Mouse (Mus musculus) cerebellum, adult 9-10 months (tissue): Measurements from ENCODE around the gene Aldoc.
A peak's percentile ranks its signal among the peaks of the same experiment; 100 is the strongest.
"Not testable (repeated sequence)": the region's sequence is repeated elsewhere in the genome, so short reads cannot be mapped to it uniquely, and the experiment has no call there.

Experiments
- DNase-seq: peaks from one replicate; pipeline ENCODE4 v3.0.0; 2022

Aldoc gene

DNA sequence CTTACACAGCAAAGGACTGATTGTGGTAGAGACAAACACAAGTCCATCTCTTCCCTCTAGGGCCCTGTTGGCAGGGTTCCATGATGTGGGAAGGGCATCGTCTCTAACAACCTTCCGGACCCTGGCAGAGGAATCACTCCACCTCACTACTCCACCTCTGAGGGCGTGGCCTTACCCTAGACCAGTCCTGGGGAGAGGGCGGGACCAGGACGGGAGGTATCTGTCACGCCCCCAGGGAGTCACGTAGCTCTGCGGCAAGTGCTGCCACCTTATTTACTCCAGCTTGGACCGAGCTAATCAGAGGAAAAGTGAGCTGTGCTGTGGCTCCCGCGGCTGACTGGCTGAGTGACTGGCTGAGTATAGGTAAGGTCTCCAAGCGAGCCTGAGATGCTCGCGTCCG is at the start of gene Aldoc:
Gene Aldoc (plus strand): TSS at position 109 of the 400 bp plus-strand sequence.
- peak; percentile 95 for DNase-seq

DNA sequence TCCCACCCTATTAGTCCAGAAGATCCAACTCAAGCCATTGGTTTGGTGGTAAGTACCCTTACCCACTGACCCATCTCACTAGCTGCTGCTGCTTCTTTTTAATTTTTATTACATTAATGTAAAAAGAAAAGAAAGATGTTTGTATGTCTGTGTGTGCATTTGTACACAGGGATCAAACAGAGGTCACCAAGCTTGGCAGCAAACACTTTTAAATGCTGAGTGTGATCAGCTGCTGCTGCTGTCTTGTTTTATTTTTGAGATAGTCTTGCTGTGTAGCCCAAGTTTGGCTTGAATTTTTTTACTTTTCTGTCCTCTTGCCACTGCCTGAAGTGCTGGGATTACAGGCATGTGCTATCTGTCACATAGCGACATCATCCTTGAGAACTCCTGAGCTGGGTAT is 47.2 kb upstream of the Aldoc start:
- no peak for DNase-seq

DNA sequence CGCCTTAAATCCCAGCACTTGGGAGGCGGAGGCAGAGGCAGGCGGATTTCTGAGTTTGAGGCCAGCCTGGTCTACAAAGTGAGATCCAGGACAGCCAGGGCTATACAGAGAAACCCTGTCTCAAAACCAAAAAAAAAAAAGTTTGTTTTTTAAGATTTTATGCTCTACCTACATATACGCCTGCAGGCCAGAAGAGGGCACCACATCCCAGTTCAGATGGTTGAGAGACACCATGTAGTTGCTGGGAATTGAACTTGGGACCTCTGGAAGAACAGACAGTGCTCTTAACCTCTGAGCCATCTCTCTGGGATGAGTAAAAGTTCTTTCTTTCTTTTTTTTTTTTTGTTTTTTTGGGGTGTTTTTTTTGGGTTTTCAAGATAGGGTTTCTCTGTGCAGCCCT is 46.6 kb upstream of the Aldoc start:
- DNase-seq, result not testable (repeated sequence)

DNA sequence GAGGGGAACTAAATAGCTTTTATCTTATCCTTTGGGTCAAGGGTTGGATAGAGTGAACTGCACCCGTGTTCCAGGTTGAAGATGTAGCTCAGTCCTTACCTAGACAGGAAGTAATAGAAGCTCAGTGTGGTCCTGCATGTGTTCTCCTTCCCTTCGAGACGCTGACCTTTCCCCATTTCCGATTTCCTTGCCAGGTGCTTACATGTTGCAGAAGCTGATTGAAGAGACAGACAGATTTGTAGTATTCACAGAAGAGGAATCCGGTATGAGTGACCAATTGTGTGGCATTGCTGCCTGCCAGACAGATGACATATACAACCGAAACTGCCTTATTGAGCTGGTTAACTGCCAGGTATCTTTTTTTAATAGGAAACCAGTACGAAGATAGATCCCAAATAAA is 43.9 kb upstream of the Aldoc start:
- DNase-seq, result no peak

DNA sequence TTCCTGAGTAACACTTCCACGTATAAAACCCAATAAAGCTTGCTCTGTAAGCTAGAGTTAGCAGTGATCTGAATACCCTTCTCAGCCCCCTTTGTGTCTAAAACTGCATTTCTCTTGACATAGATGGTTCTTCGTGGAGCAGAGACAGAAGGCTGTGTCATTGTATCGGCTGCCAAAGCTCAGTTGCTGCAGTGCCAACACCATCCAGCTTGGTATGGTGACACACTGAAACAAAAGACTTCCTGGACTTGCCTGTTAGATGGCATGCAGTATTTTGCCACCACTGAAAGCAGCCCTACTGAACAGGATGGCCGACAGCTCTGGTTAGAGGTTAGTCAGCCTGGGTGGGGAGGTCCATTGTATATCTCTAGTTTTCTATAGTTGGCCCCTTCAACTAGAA is 43.2 kb upstream of the Aldoc start:
- DNase-seq, result no peak

DNA sequence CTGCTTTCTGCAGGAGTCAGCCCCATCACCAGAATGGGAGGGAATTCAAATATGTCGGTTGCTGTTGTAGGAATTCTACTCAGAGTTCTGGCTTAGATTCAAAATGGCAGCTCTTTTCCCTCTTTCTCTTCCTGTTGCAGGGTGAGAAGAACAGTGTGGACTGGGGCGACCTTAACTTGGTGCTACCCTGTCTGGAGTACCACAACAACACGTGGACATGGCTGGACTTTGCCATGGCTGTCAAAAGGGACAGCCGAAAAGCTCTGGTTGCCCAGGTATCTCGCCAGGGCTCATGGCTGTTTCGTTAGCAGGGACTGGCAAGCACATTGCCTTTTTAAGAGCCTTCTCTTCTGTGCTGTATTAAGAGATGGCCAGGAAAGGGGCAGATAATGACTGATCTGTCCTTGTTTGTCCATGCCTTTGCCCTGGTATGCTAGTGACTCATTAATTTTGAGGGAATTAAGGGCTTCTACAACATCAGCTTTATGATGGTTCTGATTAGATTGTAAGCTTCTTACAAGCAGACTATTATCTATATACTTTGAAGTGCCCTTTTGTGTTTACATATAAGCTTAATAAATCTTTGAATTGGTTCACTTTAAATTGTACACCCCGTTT is 33.5 kb upstream of the Aldoc start:
- DNase-seq, result no peak

DNA sequence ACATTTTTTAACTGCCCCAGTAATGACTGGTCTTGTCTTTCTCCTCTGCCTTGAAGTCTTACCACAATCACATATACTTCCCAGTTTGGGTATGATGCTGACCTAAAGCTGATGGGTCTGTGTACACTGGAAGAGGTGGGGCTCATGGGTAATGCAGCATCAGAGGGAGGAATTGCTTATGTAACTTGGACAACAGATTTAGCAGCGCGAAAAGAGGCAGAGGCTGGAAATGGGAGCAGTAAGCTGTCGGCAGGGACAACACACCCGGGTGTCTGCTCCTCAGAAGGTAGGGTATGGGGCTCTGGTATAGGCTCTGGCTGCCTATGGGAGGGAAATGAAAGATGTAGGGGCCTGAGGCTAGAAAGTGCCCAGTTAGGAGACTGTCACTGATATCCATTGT is 32.1 kb upstream of the Aldoc start, which contains the start of gene BC030499:
Gene BC030499 (plus strand): TSS at position 188 of the 400 bp plus-strand sequence.
- DNase-seq, result no peak

DNA sequence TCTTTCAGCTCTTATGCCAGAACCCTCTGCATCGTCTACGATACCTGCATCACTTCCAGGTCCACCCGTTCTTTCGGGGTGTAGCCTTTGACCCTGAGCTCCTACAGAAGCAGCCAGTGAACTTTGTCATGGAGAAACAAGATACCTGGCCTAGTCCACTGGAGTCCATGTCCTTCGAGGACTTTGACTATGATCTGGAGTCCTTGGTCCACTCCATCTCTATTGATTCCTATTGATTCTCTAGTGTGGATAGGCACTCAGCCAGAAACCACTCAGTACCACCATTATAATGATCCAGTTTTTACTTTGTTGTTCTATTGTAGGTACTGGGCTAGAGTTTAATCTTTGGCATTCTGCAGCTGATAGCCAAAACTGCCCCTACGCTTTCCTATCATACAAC is 28.2 kb upstream of the Aldoc start:
- no peak for DNase-seq

DNA sequence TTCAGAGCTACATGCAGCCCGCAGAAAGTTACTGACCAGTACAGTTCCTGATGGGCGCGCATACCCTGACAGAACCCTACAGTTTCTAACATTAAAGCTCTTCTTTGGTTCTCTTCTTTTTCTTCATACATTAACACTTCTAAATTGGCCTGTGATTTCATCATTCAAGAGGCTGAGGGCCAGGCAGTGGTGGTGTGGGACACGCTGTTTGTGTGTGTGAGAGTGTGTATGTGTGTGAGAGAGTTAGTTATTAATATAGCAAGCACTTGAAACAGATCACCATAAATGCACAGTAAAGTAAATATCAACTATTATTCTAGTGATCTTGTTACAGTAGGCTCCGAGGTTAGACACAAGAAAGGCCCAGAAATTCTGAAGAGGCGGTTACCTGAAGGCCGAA is 21.9 kb upstream of the Aldoc start:
- no peak for DNase-seq

DNA sequence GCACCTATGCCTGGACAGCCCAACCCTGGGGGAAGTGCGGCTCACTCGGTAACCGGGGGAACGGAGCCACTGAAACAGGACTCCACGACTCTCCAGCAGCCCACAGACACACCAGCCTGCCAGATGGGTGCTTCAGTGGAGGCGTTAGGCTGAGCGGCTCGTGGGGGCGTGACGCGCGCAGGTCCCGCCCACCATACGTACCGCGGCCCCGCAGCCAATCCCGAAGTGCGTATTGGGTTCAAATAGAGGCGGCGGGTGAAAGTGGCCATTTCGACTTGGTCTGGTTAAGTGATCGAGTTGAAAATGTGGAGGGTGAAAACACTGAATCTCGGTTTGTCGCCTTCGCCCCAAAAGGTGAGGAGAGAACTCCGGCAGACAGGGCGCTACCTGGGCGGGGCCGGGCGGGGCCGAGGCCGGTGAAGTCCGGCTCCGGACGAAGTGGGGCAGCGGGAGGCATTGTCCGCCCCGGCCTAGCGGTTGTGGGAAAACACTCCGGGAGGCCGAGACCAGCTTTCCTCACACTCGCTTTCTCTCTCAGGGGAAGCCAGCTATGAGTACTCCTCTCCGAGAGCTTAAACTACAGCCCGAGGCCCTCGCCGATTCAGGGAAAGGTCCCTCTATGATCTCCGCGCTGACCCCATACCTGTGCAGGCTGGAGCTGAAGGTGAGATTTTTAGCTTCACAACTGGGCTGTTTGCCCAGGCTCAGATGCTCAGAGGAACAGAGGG is 21.2 kb upstream of the Aldoc start, which contains the start of gene Spag5:
Gene Spag5 (plus strand): TSS at position 173 of the 728 bp plus-strand sequence.
- peak; percentile 87 for DNase-seq

DNA sequence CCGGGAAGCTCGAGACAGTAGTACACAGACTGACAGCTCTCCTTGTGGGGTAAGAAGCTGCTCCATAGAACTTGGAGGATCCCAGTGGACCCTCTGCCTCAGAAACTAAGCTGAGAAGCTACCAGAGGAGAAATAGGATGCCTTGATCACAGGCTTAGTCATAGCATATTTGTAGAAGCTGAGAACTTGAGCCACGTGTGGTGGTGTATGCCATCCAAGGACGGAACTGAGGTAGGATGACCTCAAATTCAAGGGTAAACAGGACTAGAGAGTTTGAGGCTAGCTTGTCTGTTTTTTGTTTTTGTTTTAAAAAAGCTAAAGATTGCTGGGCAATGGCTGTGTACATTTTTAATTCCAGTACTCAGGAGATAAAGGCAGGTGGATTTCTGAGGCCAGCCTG is 17.5 kb upstream of the Aldoc start:
- DNase-seq, result no peak

DNA sequence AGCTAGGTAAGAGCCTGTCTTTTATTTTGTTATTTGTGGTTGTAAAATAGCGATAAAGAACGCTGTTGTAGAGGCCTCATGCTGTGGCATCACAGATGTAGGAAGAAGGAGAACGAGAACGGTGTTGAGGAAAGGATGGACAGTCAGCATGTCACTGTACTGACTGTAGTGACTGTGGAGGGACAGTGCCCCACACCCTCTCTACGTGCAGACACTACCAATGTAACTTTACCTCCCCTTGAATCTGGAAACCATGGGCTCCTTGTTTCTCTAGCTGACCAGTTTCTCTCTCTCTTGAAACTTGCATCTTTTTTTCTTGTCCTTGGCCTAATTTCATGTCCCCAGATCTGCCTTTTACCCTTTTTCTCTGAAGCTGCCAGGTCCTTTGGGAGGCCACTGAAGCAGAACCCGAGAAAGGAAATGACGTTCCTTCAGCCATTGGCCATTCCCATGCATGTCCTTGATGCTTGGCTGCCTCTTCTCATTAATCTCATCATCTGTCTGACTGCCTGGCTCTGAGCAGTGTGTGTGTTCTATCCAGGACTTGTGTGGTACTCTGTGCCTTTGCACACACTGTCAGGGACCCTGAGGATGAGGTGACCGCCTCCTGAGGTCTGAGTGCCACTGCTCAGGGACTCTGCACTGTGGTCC is 11.8 kb upstream of the Aldoc start:
- DNase-seq, result no peak

DNA sequence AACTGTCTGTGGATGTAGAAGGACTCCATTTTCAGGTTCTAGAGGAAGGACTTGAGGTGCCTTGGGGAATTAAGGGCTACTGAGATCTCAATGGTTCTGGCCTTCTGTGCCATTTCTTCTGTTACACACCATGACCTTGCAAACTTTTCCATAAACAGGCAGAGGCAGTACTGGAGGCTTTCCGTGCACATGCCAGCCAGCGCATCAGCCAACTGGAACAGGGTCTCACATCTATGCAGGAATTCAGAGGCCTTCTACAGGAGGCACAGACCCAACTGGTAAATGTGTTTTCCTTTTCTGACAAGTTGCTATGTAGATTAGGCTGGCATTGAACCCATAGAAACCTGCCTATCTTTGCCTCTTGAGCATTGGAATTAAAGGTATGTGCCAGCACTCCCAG is 9.1 kb upstream of the Aldoc start:
- DNase-seq, result no peak

DNA sequence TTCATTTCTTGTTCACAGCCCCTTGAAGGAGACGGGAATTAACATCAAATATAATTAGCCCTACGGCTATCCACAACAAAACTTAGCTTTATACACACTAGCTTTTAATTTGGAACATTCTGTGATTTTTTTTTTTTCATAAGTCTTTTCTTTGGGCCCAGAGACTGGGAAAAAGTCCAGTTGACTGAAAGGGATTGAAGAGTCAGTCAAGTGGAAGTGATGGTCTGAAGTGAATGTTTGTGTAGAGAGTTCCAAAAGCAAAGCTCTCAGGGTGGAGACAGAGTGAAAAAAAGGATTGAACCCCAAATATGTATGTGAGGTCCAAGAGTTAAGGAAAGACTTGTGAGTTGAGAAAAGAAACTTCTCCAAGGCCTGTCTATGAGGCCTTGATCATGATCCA is 4.4 kb upstream of the Aldoc start:
- DNase-seq, result no peak

DNA sequence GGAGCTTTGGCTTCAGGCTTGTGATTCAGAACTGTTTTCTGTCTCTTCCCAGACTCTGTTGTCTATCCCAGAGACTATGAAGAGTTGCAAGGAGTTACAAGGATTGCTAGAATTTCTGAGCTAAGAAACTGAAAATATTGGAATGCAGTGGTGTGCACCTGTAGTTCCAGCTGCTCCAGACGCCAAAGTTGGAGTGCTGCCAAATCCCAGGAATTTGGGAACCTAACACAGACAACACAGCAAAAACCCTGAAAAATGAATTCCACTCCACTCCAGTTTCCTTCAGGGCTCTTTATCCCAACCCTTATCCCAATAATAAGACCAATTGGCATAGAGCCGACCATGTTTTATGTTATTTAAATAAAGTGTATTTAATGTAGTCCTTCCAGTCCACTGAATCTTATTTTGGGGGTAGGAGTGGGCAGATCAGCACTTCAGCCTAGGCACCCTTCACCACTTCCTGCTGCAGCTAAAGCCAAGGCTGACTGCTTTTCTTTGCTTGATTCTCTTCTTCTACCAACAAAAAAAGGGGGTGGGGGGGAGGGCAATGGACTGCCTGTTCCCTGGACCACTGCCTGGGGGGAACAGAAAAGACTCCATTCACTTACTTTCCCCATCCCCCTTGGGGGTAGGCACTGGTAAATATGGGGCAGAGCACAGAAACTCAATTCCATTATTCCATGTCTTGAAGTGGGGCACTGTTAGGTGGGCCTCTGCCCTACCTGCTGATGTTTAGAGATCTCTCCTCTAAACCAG is 514 bp upstream of the Aldoc start:
- no peak for DNase-seq

DNA sequence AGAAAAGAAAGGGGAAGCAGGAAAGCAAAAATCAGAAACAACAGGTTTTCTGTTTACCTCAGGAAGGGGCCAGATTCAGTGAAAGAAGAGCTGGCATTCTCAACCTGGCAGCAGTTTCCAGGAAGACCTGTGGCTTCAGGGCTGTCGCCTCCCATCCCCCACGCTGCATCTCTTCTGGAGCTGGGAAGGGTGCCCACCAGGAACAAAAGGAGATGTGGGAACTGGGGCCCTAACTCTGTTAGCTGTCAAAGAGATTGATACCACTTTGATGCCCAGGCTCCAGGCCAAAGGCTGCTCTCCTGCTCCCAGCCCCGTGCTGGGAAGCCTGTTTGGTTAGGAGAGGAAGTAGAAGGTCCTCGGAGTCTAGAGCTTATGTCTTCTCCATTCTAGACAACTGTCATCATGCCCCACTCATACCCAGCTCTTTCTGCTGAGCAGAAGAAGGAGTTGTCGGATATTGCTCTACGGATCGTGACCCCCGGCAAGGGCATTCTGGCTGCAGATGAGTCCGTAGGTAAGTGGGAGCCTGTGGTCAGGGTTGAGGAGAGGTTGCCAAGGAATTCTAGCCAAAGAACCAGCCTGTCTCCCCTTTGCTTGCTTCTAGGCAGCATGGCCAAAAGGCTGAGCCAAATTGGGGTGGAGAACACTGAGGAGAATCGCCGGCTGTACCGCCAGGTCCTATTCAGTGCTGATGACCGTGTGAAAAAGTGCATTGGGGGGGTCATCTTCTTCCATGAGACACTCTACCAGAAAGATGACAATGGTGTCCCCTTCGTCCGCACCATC is 1.4 kb downstream of the Aldoc start:
- DNase-seq, result peak; percentile 66

DNA sequence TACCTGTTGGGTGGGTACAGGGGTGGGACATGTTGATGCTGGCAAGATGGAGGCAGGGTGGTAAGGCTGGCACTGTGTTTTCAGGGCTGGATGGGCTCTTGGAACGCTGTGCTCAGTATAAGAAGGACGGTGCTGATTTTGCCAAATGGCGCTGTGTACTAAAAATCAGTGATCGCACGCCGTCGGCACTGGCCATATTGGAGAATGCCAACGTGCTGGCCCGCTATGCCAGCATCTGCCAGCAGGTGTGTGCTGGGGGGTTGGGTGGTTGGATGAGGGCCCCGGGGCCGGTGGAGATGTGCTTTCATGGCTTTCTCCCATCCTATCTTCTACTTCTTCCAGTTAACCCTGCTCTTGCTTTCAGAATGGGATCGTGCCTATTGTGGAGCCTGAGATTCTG is 2.2 kb downstream of the Aldoc start:
- DNase-seq, result no peak

DNA sequence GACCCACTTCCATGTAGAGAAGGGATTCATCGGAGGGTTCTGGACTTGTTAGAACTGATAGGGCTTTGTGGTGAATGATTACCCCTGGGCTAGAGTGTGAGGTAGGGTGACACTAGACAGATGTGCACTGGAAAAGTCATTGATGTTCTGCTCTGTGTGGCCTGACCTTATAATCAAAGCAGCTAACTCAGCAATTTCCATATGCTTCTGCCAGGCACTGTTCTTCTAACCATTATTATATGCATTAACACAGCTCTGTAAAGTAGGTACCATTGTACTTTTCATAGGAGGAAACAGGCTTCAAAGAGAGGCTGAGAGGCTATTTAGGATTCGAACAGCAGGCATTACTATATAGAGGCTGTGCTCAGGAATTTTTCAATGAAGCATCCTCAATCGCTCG is 4.4 kb downstream of the Aldoc start:
- DNase-seq, result peak; percentile 37

DNA sequence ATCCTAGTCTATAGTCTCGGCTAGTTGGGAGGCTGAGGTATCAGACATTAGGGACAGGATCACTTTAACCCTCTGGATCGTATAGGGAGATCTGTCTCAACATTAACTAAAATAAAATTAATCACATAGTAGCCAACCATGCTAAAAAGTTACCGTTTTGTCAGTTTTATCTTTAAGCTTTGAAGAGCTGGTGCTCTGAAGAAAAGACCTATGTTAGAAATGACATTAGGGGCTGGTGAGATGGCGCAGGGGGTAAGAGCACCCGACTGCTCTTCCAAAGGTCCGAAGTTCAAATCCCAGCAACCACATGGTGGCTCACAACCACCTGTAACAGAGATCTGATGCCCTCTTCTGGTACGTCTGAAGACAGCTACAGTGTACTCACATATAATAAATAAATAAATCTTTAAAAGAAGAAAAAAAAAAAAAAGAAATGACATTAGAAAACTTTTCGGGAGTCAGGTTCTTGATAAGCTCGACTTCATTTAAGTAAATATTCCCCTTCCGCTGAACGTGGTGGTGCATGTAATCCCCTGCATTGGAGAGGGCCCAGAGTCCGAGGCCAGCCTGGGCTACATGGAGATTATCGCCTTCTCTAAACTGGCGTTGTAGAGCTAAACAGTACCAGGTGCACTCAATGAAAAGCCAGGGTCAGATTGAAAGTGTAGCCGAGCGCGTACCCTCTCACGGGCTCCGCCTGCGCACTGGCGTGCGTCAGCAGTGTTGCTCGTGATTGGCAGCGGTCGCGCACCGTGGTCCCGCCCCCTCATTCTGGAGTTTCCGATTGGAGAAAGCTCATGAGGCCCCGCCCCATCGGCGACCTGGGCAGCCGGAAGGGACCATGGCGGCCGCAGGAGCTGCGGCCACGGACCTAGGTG is 5.1 kb downstream of the Aldoc start, which contains the start of gene Pigs:
Gene Pigs (plus strand): TSS at position 782 of the 878 bp plus-strand sequence.
- peak; percentile 97 for DNase-seq

DNA sequence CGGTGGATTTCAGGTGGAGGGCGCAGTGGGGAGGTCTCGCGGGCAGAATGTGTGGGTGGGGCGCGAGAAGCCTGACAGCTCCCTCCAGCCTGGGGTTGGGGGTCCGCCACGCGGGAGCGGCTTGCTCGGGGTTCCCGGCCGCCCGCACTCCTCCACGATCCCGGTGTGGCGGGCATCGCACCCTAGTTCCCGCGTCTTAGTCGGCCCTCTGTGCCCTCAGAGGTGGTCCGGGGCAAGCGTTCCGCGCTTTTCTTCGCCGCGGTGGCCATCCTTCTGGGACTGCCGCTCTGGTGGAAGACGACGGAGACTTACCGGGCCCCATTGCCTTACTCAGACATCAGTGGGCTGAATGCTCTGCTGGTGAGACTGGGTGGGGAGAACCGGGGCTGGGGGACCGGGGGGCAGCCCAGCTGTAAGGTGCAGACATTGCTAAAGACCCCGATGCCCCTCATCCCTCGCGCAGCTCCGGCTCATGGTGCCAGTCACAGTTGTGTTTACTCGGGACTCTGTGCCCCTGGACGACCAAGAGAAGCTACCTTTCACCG is 5.8 kb downstream of the Aldoc start:
- DNase-seq, result no peak

DNA sequence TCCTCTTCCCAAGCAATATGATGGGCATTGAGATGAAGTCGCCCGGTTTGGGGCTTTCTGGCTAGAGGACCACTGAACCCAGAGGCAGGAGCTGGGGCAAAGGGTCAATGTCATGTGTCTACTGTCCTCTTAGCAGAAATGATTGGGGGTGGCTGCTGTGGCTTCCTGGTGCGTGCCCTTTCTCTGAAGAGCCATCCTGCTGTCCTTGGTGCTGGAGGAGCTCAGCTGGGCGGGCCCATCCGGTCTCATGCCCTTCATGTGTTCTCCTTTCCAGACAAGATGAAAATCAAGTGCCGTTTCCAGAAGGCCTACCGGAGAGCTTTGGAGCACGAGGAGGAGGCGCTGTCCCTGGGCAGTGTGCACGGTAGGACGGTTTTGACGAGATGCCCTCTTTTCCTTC is 9.9 kb downstream of the Aldoc start:
- DNase-seq, result no peak
